Mouse (Mus musculus) layer of hippocampus, adult 18-20 months (tissue): ENCODE data around the gene Sap30. TPM values are rescaled to one million over a fixed set of nuclear protein-coding genes. Genes with fewer than 3 reads are reported as not detected.

ENCODE experiments used
- DNase-seq, 2 experiments: peaks; one replicate each; pipeline ENCODE4 v3.0.0; 2022; ENCODE audit warnings: low spot score in 2 of 2
- total RNA-seq, 2 experiments: library from RNA; stranded (reverse); gene quantifications; 2 replicates each; pipeline ENCODE4 v1.2.3; 2021

Gene Sap30
- total RNA-seq, 2 experiments from 2014 or later, result 12.6 to 17.6 TPM

DNA sequence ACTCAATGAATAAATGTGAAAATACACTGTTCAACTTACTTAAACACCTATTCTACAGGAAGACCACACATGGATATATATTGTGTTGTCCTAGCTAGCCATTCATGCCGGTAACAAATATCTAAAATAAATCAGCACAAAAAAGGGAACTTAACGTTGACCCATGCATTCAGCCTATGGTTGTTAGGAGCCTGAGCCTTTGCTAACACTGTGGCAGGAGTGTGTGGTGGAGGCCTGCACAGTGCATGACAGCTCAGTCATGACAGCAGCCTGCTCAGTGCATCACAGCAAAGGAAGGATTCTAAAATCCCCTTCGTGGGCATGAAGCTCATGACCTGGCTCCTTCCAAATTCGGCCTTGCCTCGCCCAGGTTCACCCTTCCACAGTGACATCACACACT lies 46.1 kb downstream of the Sap30 start:
- no peak for DNase-seq

GRCm38 (mm10) chr8:57441131-57441530 lies 46.5 kb downstream of the Sap30 start:
- no peak for DNase-seq

DNA sequence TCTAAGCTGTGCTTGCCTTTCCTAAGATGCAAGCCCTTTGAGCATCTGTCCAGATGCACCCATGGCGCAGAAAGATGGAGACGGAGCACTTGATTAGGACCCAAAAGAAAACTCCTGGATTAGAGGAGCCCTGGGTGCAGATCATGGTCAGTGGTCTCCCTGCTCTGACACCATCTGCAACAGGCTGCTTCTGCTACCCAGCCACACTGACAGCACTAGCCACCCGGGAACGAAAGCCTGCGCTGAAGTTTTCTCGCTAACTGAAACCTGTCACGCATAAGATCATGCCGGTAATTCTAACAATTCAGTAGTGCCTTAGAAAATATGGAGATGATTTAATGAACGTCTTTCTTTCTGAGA lies 51.2 kb downstream of the Sap30 start:
- no peak for DNase-seq

GRCm38 (mm10) chr8:57435768-57436436 lies 51.8 kb downstream of the Sap30 start:
- peak in 1 of 2 experiments; percentile 64 for DNase-seq

- no peak for DNase-seq
Measured at GRCm38 (mm10) chr8:57432802-57433201, 54.9 kb downstream of the Sap30 start.

Other genes with a start within 250 kb of the Sap30 start
- not detected for gene Hand2, start 166.9 kb downstream of the Sap30 start, total RNA-seq
- 10 to 100 TPM; 60.7 to 68.0 TPM for gene Scrg1, start 31.9 kb downstream of the Sap30 start, total RNA-seq
- 1 to 10 TPM; 4.9 to 7.4 TPM for gene Hmgb2, start 24.0 kb upstream of the Sap30 start, total RNA-seq
- gene Galnt7, start 165.2 kb upstream of the Sap30 start, total RNA-seq, result 10 to 100 TPM; 11.0 to 13.3 TPM